Mouse (Mus musculus): ENCODE data around the gene Rdh16f2. TPM values are rescaled to one million over a fixed set of nuclear protein-coding genes. Genes with fewer than 3 reads are reported as not detected.
"Not testable (repeated sequence)": the region's sequence is repeated elsewhere in the genome, so short reads cannot be mapped to it uniquely, and the experiment has no call there.

The Rdh16f2 gene
- polyA plus RNA-seq, 1 experiment from 2014 or later = not detected

DNA sequence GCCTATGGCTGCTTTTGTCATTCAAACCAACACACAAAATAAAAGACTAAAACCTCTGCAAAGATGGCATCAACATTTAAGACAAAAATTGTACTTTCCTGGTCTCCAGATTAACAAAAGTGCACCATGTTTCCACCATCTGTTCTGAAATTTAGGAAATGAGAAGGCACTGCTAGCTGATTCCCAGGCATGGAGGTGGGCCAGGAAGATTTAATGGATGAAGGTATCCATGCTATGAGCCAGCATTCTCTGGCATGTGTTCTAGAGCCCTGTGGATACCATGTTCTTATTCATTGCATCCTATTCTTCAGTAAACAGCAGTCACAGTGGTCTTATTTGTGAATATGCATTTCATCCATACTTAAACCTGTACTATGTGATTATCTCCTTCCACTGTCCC, 9.9 kb upstream of the Rdh16f2 start:
- no peak overlapping the region for H3K9ac ChIP-seq
- no peaks in the 10 kb centered on the region for H3K36me3 ChIP-seq
- no peaks in the 10 kb centered on the region for H3K27me3 ChIP-seq
- H3K4me2 ChIP-seq = no peak overlapping the region
- H3K4me3 ChIP-seq = no peak overlapping the region
- H3K4me1 ChIP-seq = no peaks in the 10 kb centered on the region
- no peak for ATAC-seq (ENCODE audit: insufficient number of reproducible peaks, low FRiP score, low TSS enrichment, low read depth)
- no peaks in the 10 kb centered on the region for H3K9me3 ChIP-seq
- H3K27ac ChIP-seq = no peak overlapping the region

GRCm38 (mm10) chr10:127864931-127865330, 1.3 kb upstream of the Rdh16f2 start:
- Histone ChIP-seq H3K27me3 (no peaks in the 10 kb centered on the region), H3K36me3 (no peaks in the 10 kb centered on the region), H3K4me3 (no peak overlapping the region), H3K9me3 (no peaks in the 10 kb centered on the region), H3K4me2 (no peak overlapping the region), H3K27ac (no peak overlapping the region), H3K4me1 (no peaks in the 10 kb centered on the region), H3K9ac (no peak overlapping the region)
- ATAC-seq (ENCODE audit: insufficient number of reproducible peaks, low FRiP score, low TSS enrichment, low read depth) = no peak

- H3K4me2 ChIP-seq = no peak overlapping the region
- WGBS = 66% methylated on average over 4 of the region's 4 CpGs
- no peaks in the 10 kb centered on the region for H3K36me3 ChIP-seq
- H3K27ac ChIP-seq = no peak overlapping the region
- H3K9ac ChIP-seq = no peak overlapping the region
- no peak for ATAC-seq (ENCODE audit: insufficient number of reproducible peaks, low FRiP score, low TSS enrichment, low read depth)
- no peak overlapping the region for H3K4me3 ChIP-seq
- no peaks in the 10 kb centered on the region for H3K4me1 ChIP-seq
- H3K9me3 ChIP-seq = no peaks in the 10 kb centered on the region
- H3K27me3 ChIP-seq = no peaks in the 10 kb centered on the region
Observed at GRCm38 (mm10) chr10:127872484-127872883, 6.2 kb downstream of the Rdh16f2 start.

DNA sequence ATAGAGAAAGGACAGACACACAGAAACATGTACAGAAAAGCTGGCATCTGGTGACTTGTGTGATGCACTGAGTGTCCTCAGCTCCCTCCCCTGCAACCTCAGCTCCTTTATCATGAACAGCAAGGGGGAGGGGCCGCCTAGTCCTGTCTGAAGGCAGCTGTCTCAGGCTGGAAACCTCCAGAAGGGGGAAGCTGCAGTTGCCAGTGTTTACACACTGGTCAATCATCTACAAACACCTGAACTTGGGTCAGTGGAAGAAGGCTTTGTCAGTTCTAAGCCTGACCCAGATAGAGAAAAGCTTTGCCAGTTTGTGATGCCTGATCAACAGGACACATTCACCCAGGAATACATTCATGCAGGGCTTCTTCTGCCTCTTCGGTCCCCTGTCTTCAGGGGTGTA, 11.4 kb downstream of the Rdh16f2 start:
- Histone ChIP-seq H3K4me1 (no peaks in the 10 kb centered on the region), H3K9me3 (no peaks in the 10 kb centered on the region), H3K27me3 (no peaks in the 10 kb centered on the region), H3K4me3 (no peak overlapping the region), H3K9ac (no peak overlapping the region), H3K27ac (no peak overlapping the region), H3K36me3 (no peaks in the 10 kb centered on the region), H3K4me2 (no peak overlapping the region)
- 49% methylated on average over 2 of the region's 2 CpGs for WGBS
- no peak for ATAC-seq (ENCODE audit: insufficient number of reproducible peaks, low FRiP score, low TSS enrichment, low read depth)

DNA sequence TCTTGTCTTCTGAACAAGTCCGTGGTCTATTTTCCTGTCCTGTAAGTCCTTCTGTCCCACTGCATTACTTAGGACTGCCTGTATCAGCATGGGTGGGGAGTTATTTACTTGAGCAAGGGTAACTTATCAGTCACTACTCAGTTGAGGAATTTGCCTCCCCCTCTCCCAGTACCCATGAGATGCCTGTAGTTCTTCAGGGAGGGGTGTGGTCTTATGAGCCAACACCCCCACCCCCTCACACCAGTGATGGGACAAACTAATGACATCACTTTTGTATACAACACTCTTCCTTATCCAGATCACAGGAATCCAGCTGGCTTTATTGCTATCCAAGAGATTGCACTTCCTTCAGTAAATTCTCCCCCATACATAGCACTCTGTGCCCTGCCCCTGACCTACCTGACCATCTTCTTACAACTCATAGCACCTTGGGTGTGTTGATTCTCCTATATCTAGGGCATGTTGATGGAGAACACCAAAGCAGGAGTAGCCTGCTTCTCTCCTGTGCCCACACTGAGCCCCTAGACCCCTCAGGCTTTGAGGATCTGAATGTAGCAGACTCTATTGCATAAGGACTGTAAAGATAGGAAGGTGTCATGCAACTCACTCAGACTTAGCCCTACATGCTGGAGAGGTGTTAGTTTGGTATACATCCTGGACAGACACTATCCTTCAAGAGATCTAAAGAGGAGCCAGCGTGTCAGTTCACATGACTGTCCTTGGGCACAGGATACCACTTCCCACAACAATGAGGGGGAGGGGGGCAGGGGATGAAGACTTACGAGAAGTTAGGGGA, 12.2 kb downstream of the Rdh16f2 start:
- H3K9me3 ChIP-seq = no peaks in the 10 kb centered on the region
- H3K27me3 ChIP-seq = no peaks in the 10 kb centered on the region
- WGBS = 68% methylated on average over 3 of the region's 3 CpGs
- no peaks in the 10 kb centered on the region for H3K4me1 ChIP-seq
- H3K4me3 ChIP-seq = no peak overlapping the region
- H3K36me3 ChIP-seq = no peaks in the 10 kb centered on the region
- no peak overlapping the region for H3K9ac ChIP-seq
- ATAC-seq (ENCODE audit: insufficient number of reproducible peaks, low FRiP score, low TSS enrichment, low read depth) = no peak
- H3K27ac ChIP-seq = no peak overlapping the region
- H3K4me2 ChIP-seq = no peak overlapping the region

GRCm38 (mm10) chr10:127879155-127879688, 12.9 kb downstream of the Rdh16f2 start:
- no peak for ATAC-seq (ENCODE audit: insufficient number of reproducible peaks, low FRiP score, low TSS enrichment, low read depth)
- WGBS = 70% methylated on average over 3 of the region's 3 CpGs

DNA sequence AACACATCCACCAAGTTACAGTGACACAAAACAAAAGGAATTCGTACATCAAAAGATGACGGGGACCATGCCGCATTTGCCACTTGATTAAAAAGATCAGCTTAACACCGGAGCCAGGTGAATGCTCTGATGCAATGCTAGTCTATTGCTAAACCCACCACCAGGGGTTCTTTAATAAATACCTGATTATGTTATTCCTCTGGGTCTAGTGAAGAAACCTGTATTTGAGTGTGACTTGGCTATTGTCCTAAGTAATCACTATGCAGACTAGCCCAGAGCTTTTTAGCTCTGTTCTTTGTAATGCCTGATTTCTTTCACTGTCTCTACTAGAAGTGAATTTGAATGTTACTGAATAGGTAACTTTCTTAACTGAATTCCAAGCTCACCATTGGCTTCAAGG, 14.8 kb downstream of the Rdh16f2 start:
- Histone ChIP-seq H3K27ac (no peak overlapping the region), H3K36me3 (no peaks in the 10 kb centered on the region), H3K27me3 (no peaks in the 10 kb centered on the region), H3K4me1 (no peaks in the 10 kb centered on the region), H3K4me3 (no peak overlapping the region), H3K4me2 (no peak overlapping the region), H3K9ac (no peak overlapping the region), H3K9me3 (no peaks in the 10 kb centered on the region)
- 78% methylated on average over 4 of the region's 4 CpGs for WGBS
- ATAC-seq (ENCODE audit: insufficient number of reproducible peaks, low FRiP score, low TSS enrichment, low read depth) = no peak

More at GRCm38 (mm10) chr10:127879155-127879688, 12.9 kb downstream of the Rdh16f2 start:
- no peaks in the 10 kb centered on the region for H3K4me1 ChIP-seq
- H3K4me3 ChIP-seq = no peak overlapping the region
- no peaks in the 10 kb centered on the region for H3K36me3 ChIP-seq
- H3K27me3 ChIP-seq = no peaks in the 10 kb centered on the region
- no peak overlapping the region for H3K27ac ChIP-seq
- H3K9ac ChIP-seq = no peak overlapping the region
- no peak overlapping the region for H3K4me2 ChIP-seq
- H3K9me3 ChIP-seq = no peaks in the 10 kb centered on the region

- Histone ChIP-seq H3K4me2 (no peak overlapping the region), H3K9me3 (no peaks in the 10 kb centered on the region), H3K36me3 (no peaks in the 10 kb centered on the region), H3K4me1 (no peaks in the 10 kb centered on the region), H3K27ac (no peak overlapping the region), H3K4me3 (no peak overlapping the region), H3K27me3 (no peaks in the 10 kb centered on the region), H3K9ac (no peak overlapping the region)
- no peak for ATAC-seq (ENCODE audit: insufficient number of reproducible peaks, low FRiP score, low TSS enrichment, low read depth)
- 52% methylated on average over 1 of the region's 1 CpGs for WGBS
Observed at GRCm38 (mm10) chr10:127886551-127886950, 20.3 kb downstream of the Rdh16f2 start.

DNA sequence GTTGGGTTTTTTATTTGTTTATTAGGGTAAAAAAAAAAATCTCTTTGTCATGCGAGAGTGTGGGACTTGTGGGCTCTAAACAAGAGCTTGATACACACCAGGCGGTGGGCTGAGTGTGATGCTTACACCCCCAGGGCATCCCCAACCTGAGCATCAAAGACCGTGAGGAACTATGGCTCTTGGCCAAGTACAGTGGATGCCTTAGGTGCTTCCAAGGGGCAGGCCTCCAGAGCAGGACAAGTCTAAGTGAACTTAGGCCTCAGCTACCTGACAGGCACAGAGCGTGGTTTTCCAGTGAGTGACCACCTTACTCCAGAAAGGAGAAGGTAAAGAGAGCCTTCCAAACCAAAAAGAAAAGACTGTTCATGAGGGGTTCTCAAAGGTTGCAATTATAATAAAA, 20.7 kb downstream of the Rdh16f2 start:
- 65% methylated on average over 4 of the region's 4 CpGs for WGBS
- no peak overlapping the region for H3K27ac ChIP-seq
- no peak overlapping the region for H3K4me2 ChIP-seq
- no peaks in the 10 kb centered on the region for H3K9me3 ChIP-seq
- H3K9ac ChIP-seq = no peak overlapping the region
- no peak for ATAC-seq (ENCODE audit: insufficient number of reproducible peaks, low FRiP score, low TSS enrichment, low read depth)
- no peaks in the 10 kb centered on the region for H3K4me1 ChIP-seq
- H3K27me3 ChIP-seq = no peaks in the 10 kb centered on the region
- H3K4me3 ChIP-seq = no peak overlapping the region
- no peaks in the 10 kb centered on the region for H3K36me3 ChIP-seq

- no peak within 1 kb of the TSS for H3K27ac ChIP-seq
- H3K4me2 ChIP-seq = no peak within 1 kb of the TSS
- H3K27me3 ChIP-seq = no peaks in the 10 kb centered on the region
- H3K4me1 ChIP-seq = no peaks in the 10 kb centered on the region
- no peaks in the 10 kb centered on the region for H3K9me3 ChIP-seq
- H3K4me3 ChIP-seq = no peak within 1 kb of the TSS
- no peaks in the 10 kb centered on the region for H3K36me3 ChIP-seq
- H3K9ac ChIP-seq = no peak within 1 kb of the TSS
- no peak for ATAC-seq (ENCODE audit: insufficient number of reproducible peaks, low FRiP score, low TSS enrichment, low read depth)
Observed at GRCm38 (mm10) chr10:127888605-127889004, 22.3 kb downstream of the Rdh16f2 start, which contains the start of gene Rdh7. Gene Rdh7, minus strand, starts transcription at chr10:127888817.

DNA sequence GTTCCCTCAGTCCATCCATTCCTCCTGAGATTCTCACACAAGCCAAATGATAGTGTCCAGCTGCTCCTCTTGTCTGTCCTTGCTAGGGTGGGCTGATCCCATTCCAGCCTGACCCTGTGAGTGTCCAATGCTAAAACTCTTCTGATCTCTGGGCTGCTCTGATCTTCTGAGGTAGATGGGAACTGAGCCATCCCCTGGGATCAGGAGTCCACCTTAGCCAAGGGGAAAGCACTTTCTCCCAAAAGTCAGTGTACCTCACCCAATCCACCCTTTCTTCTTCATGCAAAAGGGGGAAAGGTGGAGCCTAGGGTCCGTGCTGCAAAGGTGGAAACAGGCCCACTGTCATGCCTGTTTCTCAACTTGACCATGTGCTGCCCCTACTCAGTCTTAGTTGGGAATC, 25.2 kb downstream of the Rdh16f2 start:
- WGBS = 76% methylated on average over 1 of the region's 1 CpGs
- Histone ChIP-seq H3K27me3 (no peaks in the 10 kb centered on the region), H3K4me3 (no peak overlapping the region), H3K9me3 (no peaks in the 10 kb centered on the region), H3K4me2 (no peak overlapping the region), H3K4me1 (no peaks in the 10 kb centered on the region), H3K36me3 (no peaks in the 10 kb centered on the region), H3K9ac (no peak overlapping the region), H3K27ac (no peak overlapping the region)
- no peak for ATAC-seq (ENCODE audit: insufficient number of reproducible peaks, low FRiP score, low TSS enrichment, low read depth)

DNA sequence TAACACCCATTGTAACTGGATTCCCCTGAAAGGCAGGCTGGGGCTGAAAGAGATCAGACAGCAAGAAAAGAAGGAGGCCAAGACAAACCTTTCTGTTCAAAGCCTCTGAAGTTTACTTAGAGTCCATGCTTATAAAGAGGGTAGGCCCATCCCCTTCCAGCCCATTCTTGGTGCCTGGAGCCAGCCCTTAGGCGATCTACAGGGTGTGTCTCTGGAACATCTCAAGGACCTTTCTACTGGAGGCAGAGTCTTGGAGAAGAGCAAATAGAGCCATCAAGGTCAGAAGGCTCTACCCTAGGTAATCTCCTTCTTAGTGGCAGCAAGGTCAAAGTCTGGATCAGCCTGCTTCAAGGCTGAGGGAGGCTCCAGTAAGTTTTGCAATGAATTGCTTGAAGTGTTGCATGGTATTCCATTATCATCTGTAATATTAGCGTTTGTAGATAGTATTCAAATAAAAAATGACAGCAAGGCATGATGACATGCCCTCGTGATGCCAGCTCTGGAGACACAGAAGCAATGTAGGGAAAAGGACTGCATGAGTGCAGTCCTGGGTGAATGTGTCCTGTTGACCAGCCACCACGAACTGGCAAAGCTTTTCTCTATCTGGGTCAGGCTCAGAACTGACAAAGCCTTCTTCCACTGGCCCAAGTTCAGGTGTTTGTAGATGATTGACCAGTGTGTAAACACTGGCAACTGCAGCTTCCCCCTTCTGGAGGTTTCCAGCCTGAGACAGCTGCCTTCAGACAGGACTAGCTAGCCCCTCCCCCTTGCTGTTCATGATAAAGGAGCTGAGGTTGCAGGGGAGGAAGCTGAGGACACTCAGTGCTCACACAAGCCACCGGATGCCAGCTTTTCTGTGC, 27.1 kb downstream of the Rdh16f2 start:
- H3K4me3 ChIP-seq; H3K9ac ChIP-seq; H3K27me3 ChIP-seq; H3K9me3 ChIP-seq; H3K4me1 ChIP-seq; H3K27ac ChIP-seq; H3K4me2 ChIP-seq; ATAC-seq (ENCODE audit: insufficient number of reproducible peaks, low FRiP score, low TSS enrichment, low read depth); H3K36me3 ChIP-seq: not testable (repeated sequence)
- WGBS = 65% methylated on average over 5 of the region's 5 CpGs

Data from limb, embryonic 15.5 days (tissue).